Mouse (Mus musculus): ENCODE data around the gene Phlpp1. TPM values are rescaled to one million over a fixed set of nuclear protein-coding genes. Genes with fewer than 3 reads are reported as not detected.

Phlpp1 gene
- polyA plus RNA-seq, 1 experiment from 2014 or later: 4.7 TPM

DNA sequence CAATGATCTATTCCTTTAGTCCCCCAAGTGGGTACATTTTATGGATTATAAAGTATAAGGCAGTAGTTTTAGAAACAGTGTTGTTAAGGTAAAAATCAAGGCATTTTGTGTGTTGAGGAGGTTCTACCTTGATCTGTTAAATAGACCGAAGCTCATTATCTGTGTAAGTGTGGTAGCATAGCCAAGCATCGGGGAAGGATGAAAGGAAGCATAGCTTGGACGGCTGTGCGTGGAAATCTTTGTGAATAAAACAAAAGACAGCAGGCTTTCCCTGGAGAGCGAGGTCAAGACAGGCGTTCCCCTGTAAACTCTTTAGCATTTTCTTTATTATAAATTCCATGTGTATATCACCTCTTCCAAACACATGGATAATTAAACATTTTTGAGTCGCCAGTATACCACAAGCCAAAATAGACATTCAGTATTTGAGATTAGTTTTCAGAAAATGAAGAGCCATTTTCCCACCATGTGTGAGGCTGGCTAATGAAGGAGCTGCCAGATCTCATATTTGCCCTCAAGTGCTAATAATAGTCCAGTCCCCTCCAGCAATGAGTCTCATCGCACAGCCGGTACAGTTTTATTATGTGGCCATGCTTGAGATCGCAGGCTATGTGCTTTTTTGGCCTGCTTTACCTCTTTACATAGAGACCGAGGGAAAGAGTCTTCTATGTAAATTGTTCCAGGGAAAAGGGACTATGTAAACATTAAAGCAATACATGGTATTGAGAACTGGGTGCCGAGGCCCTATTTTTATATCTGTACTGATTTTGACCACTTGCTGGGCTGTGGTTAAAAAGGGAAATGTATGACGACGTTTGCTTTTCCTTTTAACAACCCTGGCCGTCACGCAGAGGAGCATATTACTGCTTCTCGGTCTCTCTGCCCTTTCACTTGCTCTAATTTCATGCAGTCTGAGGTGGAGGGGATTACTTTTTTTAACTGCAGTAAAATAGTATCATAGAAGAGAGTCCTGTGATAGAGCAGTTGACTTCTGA, 22.9 kb upstream of the Phlpp1 start:
- no peak overlapping the region for H3K4me2 ChIP-seq (replicated peaks)
- no peaks in the 10 kb centered on the region for H3K36me3 ChIP-seq
- no peak overlapping the region for H3K9ac ChIP-seq
- H3K4me1 ChIP-seq: no peaks in the 10 kb centered on the region
- 59% methylated on average over 17 of the region's 17 CpGs for WGBS
- H3K27me3 ChIP-seq: no peaks in the 10 kb centered on the region
- H3K27ac ChIP-seq (replicated peaks): no peak overlapping the region
- no peaks in the 10 kb centered on the region for H3K9me3 ChIP-seq (replicated peaks)
- H3K4me3 ChIP-seq (replicated peaks): no peak overlapping the region
- ATAC-seq (ENCODE audit: insufficient number of reproducible peaks, low FRiP score, low TSS enrichment, low read depth): no peak

GRCm38 (mm10) chr1:106151846-106152245, 19.7 kb upstream of the Phlpp1 start:
- H3K4me3 ChIP-seq (replicated peaks): no peak overlapping the region
- H3K27ac ChIP-seq (replicated peaks): no peak overlapping the region
- no peak overlapping the region for H3K4me2 ChIP-seq (replicated peaks)
- H3K36me3 ChIP-seq: no peaks in the 10 kb centered on the region
- no peaks in the 10 kb centered on the region for H3K9me3 ChIP-seq (replicated peaks)
- no peak for ATAC-seq (ENCODE audit: insufficient number of reproducible peaks, low FRiP score, low TSS enrichment, low read depth)
- 80% methylated on average over 12 of the region's 12 CpGs for WGBS
- H3K27me3 ChIP-seq: no peaks in the 10 kb centered on the region
- H3K9ac ChIP-seq: no peak overlapping the region
- H3K4me1 ChIP-seq: no peaks in the 10 kb centered on the region

DNA sequence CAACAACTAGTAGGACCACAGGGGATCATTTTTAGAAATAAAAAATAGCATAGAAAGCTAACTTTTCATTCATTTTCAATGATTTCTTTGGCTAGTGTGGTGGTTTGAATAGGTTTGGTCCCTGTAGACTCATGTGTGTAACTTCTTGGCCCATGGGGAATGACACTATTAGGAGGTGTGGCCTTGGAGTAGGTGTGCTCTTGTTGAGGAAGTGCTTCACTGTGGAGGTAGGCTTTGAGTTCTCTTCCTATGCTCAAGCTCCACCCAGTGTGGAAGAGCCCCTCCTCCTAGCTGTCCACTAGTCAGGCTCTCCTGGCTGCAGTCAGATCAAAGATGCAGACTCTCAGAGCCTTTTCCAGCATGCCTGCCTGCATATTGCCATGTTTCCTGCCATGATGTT, 18.8 kb upstream of the Phlpp1 start:
- no peak for ATAC-seq (ENCODE audit: insufficient number of reproducible peaks, low FRiP score, low TSS enrichment, low read depth)
- H3K9me3 ChIP-seq (replicated peaks): no peaks in the 10 kb centered on the region
- H3K27me3 ChIP-seq: no peaks in the 10 kb centered on the region

DNA sequence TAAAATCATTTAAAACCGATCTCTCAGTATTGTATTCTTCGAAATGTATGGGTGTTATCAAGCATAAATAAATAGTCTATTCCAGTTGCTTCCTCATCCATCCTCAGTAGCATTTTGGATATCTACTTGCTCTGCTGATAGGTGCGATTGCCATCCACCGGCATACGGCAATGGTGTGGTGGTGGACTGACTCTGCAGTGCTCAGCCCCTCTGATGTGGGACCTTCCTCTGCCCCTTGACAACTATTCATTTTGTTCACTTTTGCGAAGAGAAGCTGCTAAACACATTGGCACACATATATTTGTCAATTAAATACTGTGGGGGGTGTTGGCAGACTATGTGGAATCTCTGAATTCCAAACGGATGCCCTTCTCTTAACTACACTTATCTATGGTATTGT, 17.0 kb upstream of the Phlpp1 start:
- Histone ChIP-seq H3K4me2 (replicated peaks) (no peak overlapping the region), H3K27ac (replicated peaks) (no peak overlapping the region), H3K27me3 (no peaks in the 10 kb centered on the region), H3K4me3 (replicated peaks) (no peak overlapping the region), H3K9me3 (replicated peaks) (no peaks in the 10 kb centered on the region), H3K36me3 (no peaks in the 10 kb centered on the region), H3K4me1 (no peaks in the 10 kb centered on the region), H3K9ac (no peak overlapping the region)
- ATAC-seq (ENCODE audit: insufficient number of reproducible peaks, low FRiP score, low TSS enrichment, low read depth): no peak
- WGBS: 81% methylated on average over 7 of the region's 7 CpGs

More for the DNA sequence above, 18.8 kb upstream of the Phlpp1 start:
- Histone ChIP-seq H3K36me3 (no peaks in the 10 kb centered on the region), H3K4me1 (no peaks in the 10 kb centered on the region), H3K4me2 (replicated peaks) (no peak overlapping the region), H3K27ac (replicated peaks) (no peak overlapping the region), H3K9ac (no peak overlapping the region), H3K4me3 (replicated peaks) (no peak overlapping the region)

GRCm38 (mm10) chr1:106155087-106155567, 16.4 kb upstream of the Phlpp1 start:
- no peaks in the 10 kb centered on the region for H3K36me3 ChIP-seq
- H3K9me3 ChIP-seq (replicated peaks): no peaks in the 10 kb centered on the region
- no peak overlapping the region for H3K4me3 ChIP-seq (replicated peaks)
- no peak overlapping the region for H3K4me2 ChIP-seq (replicated peaks)
- ATAC-seq (ENCODE audit: insufficient number of reproducible peaks, low FRiP score, low TSS enrichment, low read depth): no peak
- no peak overlapping the region for H3K9ac ChIP-seq
- H3K27me3 ChIP-seq: no peaks in the 10 kb centered on the region
- WGBS: 31% methylated on average over 10 of the region's 10 CpGs
- no peaks in the 10 kb centered on the region for H3K4me1 ChIP-seq
- no peak overlapping the region for H3K27ac ChIP-seq (replicated peaks)

DNA sequence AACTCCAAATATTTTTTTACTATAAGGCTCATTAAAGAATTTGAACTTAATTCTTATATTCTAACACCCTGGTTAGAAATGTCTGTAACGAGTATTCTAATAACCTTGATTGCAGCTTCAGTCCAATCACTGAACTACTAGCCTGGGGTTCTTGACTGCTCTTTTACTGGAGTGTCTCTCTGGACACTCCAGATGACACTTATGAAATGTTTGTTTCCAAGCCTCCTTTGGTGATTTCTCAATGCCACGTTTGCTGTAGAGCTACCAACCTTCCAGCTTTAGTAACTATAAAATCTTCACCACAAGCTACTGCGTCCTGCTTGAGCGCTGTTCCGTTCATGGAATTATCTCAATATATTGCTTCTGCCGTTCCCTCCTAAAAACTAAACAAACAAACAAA, 15.8 kb upstream of the Phlpp1 start:
- H3K27ac ChIP-seq (replicated peaks): no peak overlapping the region
- no peak for ATAC-seq (ENCODE audit: insufficient number of reproducible peaks, low FRiP score, low TSS enrichment, low read depth)
- H3K36me3 ChIP-seq: no peaks in the 10 kb centered on the region
- H3K4me3 ChIP-seq (replicated peaks): no peak overlapping the region
- WGBS: 77% methylated on average over 6 of the region's 6 CpGs
- H3K4me2 ChIP-seq (replicated peaks): no peak overlapping the region
- no peaks in the 10 kb centered on the region for H3K4me1 ChIP-seq
- no peak overlapping the region for H3K9ac ChIP-seq
- H3K27me3 ChIP-seq: no peaks in the 10 kb centered on the region
- no peaks in the 10 kb centered on the region for H3K9me3 ChIP-seq (replicated peaks)

DNA sequence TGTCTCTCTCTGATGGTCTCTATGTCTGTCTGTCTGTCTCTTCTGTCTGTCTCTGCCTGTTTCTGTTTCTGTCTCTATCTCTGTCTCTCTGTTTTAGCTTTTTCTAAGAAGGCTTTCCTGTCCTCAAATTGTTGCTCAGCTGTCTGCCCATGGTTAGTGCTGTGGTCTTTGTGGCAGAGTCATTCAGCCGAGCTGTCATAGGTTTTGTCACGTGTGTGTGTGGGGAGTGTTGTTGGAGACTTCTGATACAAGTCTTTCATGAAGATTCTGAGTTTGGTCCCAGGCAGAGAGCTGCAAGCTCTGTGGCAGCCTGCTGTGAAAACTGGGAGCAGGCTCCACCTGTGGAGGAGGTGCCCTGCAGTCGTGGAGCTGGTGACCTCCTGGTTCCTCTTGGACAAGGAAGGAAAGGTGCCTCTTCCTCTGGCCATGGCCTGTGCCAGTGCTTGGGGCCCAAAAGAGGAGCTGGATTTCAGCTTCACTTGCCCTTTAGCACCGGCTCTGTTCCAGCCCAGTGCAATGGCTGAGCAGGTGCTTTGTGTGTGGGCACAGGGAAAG, 13.5 kb upstream of the Phlpp1 start:
- Histone ChIP-seq H3K4me3 (replicated peaks) (no peak overlapping the region), H3K27me3 (no peaks in the 10 kb centered on the region), H3K4me2 (replicated peaks) (no peak overlapping the region), H3K9me3 (replicated peaks) (no peaks in the 10 kb centered on the region), H3K36me3 (no peaks in the 10 kb centered on the region), H3K4me1 (no peaks in the 10 kb centered on the region), H3K9ac (no peak overlapping the region), H3K27ac (replicated peaks) (no peak overlapping the region)
- WGBS: 65% methylated on average over 4 of the region's 4 CpGs
- ATAC-seq (ENCODE audit: insufficient number of reproducible peaks, low FRiP score, low TSS enrichment, low read depth): no peak

GRCm38 (mm10) chr1:106159667-106160066, 11.9 kb upstream of the Phlpp1 start:
- Histone ChIP-seq H3K27ac (replicated peaks) (no peak overlapping the region), H3K9me3 (replicated peaks) (no peaks in the 10 kb centered on the region), H3K4me3 (replicated peaks) (no peak overlapping the region), H3K36me3 (no peaks in the 10 kb centered on the region), H3K27me3 (no peaks in the 10 kb centered on the region), H3K4me2 (replicated peaks) (no peak overlapping the region), H3K4me1 (no peaks in the 10 kb centered on the region), H3K9ac (no peak overlapping the region)
- ATAC-seq (ENCODE audit: insufficient number of reproducible peaks, low FRiP score, low TSS enrichment, low read depth): no peak
- 92% methylated on average over 5 of the region's 5 CpGs for WGBS

- H3K4me1 ChIP-seq: no peaks in the 10 kb centered on the region
- no peak overlapping the region for H3K4me3 ChIP-seq (replicated peaks)
- H3K27me3 ChIP-seq: no peaks in the 10 kb centered on the region
- 68% methylated on average over 4 of the region's 4 CpGs for WGBS
- no peaks in the 10 kb centered on the region for H3K9me3 ChIP-seq (replicated peaks)
- no peak for ATAC-seq (ENCODE audit: insufficient number of reproducible peaks, low FRiP score, low TSS enrichment, low read depth)
- H3K4me2 ChIP-seq (replicated peaks): no peak overlapping the region
- no peak overlapping the region for H3K9ac ChIP-seq
- no peaks in the 10 kb centered on the region for H3K36me3 ChIP-seq
- H3K27ac ChIP-seq (replicated peaks): no peak overlapping the region
Measured at GRCm38 (mm10) chr1:106160916-106161315, 10.6 kb upstream of the Phlpp1 start.

DNA sequence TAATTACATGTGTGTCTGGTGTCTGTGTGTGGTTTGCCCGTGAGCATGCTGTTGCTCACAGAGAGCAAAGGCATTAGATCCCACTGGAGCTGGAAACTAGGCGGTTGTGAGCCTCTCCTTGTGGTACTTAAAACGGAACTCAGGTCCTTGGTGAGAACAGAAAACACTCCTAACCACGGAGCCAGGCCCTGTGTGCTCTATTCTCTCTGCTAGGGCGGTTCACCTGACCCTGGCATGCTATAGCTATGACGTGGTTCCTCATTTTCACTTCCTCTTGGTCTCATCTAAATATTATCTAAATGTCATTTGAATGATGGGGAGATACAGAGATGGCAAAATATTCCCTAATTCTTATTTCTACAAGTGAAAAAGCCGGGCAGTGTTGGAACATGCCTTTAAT, 9.0 kb upstream of the Phlpp1 start:
- H3K36me3 ChIP-seq: no peaks in the 10 kb centered on the region
- no peak for ATAC-seq (ENCODE audit: insufficient number of reproducible peaks, low FRiP score, low TSS enrichment, low read depth)
- H3K9me3 ChIP-seq (replicated peaks): no peaks in the 10 kb centered on the region
- no peak overlapping the region for H3K9ac ChIP-seq
- H3K4me1 ChIP-seq: no peaks in the 10 kb centered on the region
- no peak overlapping the region for H3K27ac ChIP-seq (replicated peaks)
- no peak overlapping the region for H3K4me2 ChIP-seq (replicated peaks)
- no peak overlapping the region for H3K4me3 ChIP-seq (replicated peaks)
- 76% methylated on average over 7 of the region's 7 CpGs for WGBS
- no peaks in the 10 kb centered on the region for H3K27me3 ChIP-seq

- H3K36me3 ChIP-seq: no peaks in the 10 kb centered on the region
- no peak overlapping the region for H3K4me2 ChIP-seq (replicated peaks)
- no peaks in the 10 kb centered on the region for H3K27me3 ChIP-seq
- H3K27ac ChIP-seq (replicated peaks): no peak overlapping the region
- ATAC-seq (ENCODE audit: insufficient number of reproducible peaks, low FRiP score, low TSS enrichment, low read depth): no peak
- no peaks in the 10 kb centered on the region for H3K9me3 ChIP-seq (replicated peaks)
- 75% methylated on average over 8 of the region's 8 CpGs for WGBS
- H3K9ac ChIP-seq: no peak overlapping the region
- H3K4me1 ChIP-seq: 0 out of 2 replicates have a peak, but pooled peaks cover 4% of the 10 kb centered on the region
- no peak overlapping the region for H3K4me3 ChIP-seq (replicated peaks)
Measured at GRCm38 (mm10) chr1:106163401-106163800, 8.2 kb upstream of the Phlpp1 start.

Measured in embryonic facial prominence, embryonic 15.5 days (tissue).